Mouse (Mus musculus) urinary bladder, postnatal 4 days (tissue): ENCODE measurements around the gene Sec23a.
"Not testable (repeated sequence)": the region's sequence is repeated elsewhere in the genome, so short reads cannot be mapped to it uniquely, and the experiment has no call there.

Source experiments
- DNase-seq, 2 experiments: peaks; one replicate each; pipeline ENCODE4 v3.0.0; 2021 to 2022; ENCODE audit warnings: low spot score in 2 of 2

Sec23a gene

GRCm38 (mm10) chr12:58985766-58986165 is 26.1 kb downstream of the Sec23a start:
- no peak for DNase-seq

GRCm38 (mm10) chr12:58981178-58981661 is 30.6 kb downstream of the Sec23a start:
- DNase-seq, result not testable (repeated sequence)

GRCm38 (mm10) chr12:58976966-58977365 is 34.9 kb downstream of the Sec23a start:
- no peak for DNase-seq

- DNase-seq, result no peak
These were observed 47.2 kb downstream of the Sec23a start for GRCm38 (mm10) chr12:58964583-58964982.

- DNase-seq, result no peak
These were observed 51.0 kb downstream of the Sec23a start for GRCm38 (mm10) chr12:58960844-58961243.

- DNase-seq, result no peak
These were observed 55.2 kb downstream of the Sec23a start for GRCm38 (mm10) chr12:58956624-58957023.

- DNase-seq, result no peak
These were observed 55.7 kb downstream of the Sec23a start for GRCm38 (mm10) chr12:58956162-58956561.

- DNase-seq, result no peak
These were observed 63.9 kb downstream of the Sec23a start for GRCm38 (mm10) chr12:58947879-58948278.

GRCm38 (mm10) chr12:58947231-58947630 is 64.6 kb downstream of the Sec23a start:
- no peak for DNase-seq

- DNase-seq, result no peak
These were observed 69.3 kb downstream of the Sec23a start for GRCm38 (mm10) chr12:58942544-58942943.

- DNase-seq, result no peak
These were observed 77.2 kb downstream of the Sec23a start for GRCm38 (mm10) chr12:58934580-58934979.

- no peak for DNase-seq
These were observed 86.8 kb downstream of the Sec23a start for GRCm38 (mm10) chr12:58924996-58925395.

GRCm38 (mm10) chr12:58924025-58924424 is 87.8 kb downstream of the Sec23a start:
- DNase-seq, result no peak

GRCm38 (mm10) chr12:58920775-58921174 is 91.0 kb downstream of the Sec23a start:
- no peak for DNase-seq

- DNase-seq, result no peak
These were observed 92.3 kb downstream of the Sec23a start for GRCm38 (mm10) chr12:58919516-58919915.

GRCm38 (mm10) chr12:58909826-58910225 is 102.0 kb downstream of the Sec23a start:
- DNase-seq, result no peak
